Mouse (Mus musculus): ENCODE measurements at regions not wholly inside any gene's neighbourhood (a gene's known extent, or its start where the extent isn't known, plus 50 kb on each side); places are given as distances from the start of the nearest gene placed in this dataset.

- H3K9me3 ChIP-seq (replicated peaks) = no peaks in the 10 kb centered on the region
- H3K27me3 ChIP-seq (ENCODE audit: low read depth, poor library complexity, severe bottlenecking) = peaks cover 11% of the 10 kb centered on the region; the same call in 1 of the 2 replicates
- no peak overlapping the region for H3K4me3 ChIP-seq
- peak overlapping the region; percentile 26; the same call in 1 of the 2 replicates for H3K27ac ChIP-seq
- no peaks in the 10 kb centered on the region for H3K36me3 ChIP-seq
- 63% methylated on average over 22 of the region's 22 CpGs for WGBS
- H3K4me1 ChIP-seq = peaks cover 50% of the 10 kb centered on the region
- DNase-seq (ENCODE audit: low spot score) = no peak
Measured at GRCm38 (mm10) chr11:113192086-113192856, 410.2 kb downstream of the Sox9 start.

- WGBS = 77% methylated on average over 15 of the region's 15 CpGs
- Histone ChIP-seq H3K9me3 (replicated peaks) (no peaks in the 10 kb centered on the region), H3K4me3 (no peak overlapping the region), H3K27ac (peak overlapping the region; percentile 50; the same call in 1 of the 2 replicates), H3K36me3 (no peaks in the 10 kb centered on the region), H3K4me1 (peaks cover 53% of the 10 kb centered on the region), H3K27me3 (ENCODE audit: low read depth, poor library complexity, severe bottlenecking) (peaks cover 13% of the 10 kb centered on the region; the same call in 1 of the 2 replicates)
- DNase-seq (ENCODE audit: low spot score) = no peak
Measured at GRCm38 (mm10) chr11:113194144-113194827, 412.3 kb downstream of the Sox9 start.

Measured in limb, embryonic 10.5 days (tissue).